Mouse (Mus musculus) adrenal gland, postnatal 10 days (tissue): ENCODE results near the gene Aplf. TPM values are rescaled to one million over a fixed set of nuclear protein-coding genes. Genes with fewer than 3 reads are reported as not detected.
"Not testable (repeated sequence)": the region's sequence is repeated elsewhere in the genome, so short reads cannot be mapped to it uniquely, and the experiment has no call there.

ENCODE experiments used
- DNase-seq: peaks from one replicate; pipeline ENCODE4 v3.0.0; 2021; ENCODE audit warnings: mixed read lengths
- long read RNA-seq, 2 experiments: library from polyadenylated mRNA; stranded (forward); transcript quantifications; one replicate each; pipeline ENCODE4 v2.0.0; 2021
- total RNA-seq, 2 experiments: library from RNA; stranded (reverse); gene quantifications; 2 replicates each; pipeline ENCODE4 v1.2.3; 2021

Gene Aplf
- total RNA-seq, result 1 to 10 TPM; 6.1 to 7.4 TPM
- long read RNA-seq, experiment 1, partial matches to known transcripts, result 6 of 8 reads
- long read RNA-seq, experiment 1, other reads (novel, unspliced or antisense), result 1 of 8 reads
- long read RNA-seq, experiment 2, partial matches to known transcripts, result 1 of 1 reads
- long read RNA-seq, experiment 2, other reads (novel, unspliced or antisense), result 0 of 1 reads

GRCm38 (mm10) chr6:87671771-87672517, at the start of gene Aplf:
Gene Aplf (minus strand): TSS chr6:87672193.
- DNase-seq, result peak; percentile 88

DNA sequence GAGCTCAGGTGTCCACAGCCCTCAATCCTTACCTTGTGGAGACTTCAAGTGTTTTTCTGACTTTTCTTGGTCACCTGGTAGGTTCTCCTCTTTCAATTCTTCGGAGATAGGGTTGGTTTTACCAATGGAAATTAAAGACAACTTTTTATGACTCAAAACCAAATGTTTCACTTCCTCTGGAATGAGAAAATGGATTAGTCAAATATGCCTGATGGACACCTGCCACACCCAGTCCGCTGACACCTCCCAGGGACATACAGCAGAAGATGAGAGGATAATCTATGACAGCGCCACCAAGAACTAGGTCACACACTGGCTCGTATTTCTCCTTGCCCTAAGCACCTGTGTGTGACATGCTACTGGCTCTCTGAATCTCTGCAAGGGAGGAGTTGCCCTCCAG, 42.1 kb upstream of the Aplf start:
- DNase-seq, result no peak

DNA sequence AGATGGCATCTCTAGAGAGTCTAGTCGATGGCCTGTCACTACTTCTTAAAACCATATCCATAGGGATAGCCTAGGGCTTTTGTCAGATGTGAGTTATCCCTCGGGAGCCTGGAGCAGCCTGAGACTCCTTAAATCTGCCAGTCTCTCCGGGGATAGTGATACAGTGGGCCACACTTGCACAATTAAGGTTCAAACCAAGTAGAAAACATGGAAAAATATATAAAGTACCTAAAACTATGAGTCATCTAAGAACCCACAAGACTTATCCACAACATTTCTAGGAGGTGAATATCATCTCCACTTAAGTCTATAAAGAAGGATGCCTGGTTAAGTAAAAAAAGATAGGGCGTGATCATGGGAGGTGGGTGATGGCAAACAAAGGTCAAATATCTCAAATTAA, 40.3 kb upstream of the Aplf start:
- DNase-seq, result no peak

DNA sequence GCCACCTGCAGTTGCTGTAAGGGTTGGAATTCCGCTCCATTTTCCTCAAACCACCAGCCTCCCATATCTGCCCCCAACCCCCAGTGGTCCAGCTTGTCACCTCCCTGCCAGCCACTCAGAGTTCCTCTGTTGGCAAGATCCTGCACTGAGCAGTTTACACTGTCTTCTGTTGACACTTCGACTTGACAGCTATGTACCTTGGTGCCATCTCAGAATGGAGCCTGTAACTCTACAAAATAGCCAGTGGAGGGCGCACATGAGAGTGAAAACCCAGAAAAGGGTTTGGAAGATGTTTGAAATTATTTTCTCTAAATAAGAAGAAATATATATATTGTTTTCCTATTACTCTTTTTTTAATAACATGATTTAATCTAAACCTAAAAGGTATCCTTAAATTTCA, 34.3 kb upstream of the Aplf start:
- DNase-seq, result peak; percentile 8

GRCm38 (mm10) chr6:87696544-87696943, 24.6 kb upstream of the Aplf start:
- no peak for DNase-seq

DNA sequence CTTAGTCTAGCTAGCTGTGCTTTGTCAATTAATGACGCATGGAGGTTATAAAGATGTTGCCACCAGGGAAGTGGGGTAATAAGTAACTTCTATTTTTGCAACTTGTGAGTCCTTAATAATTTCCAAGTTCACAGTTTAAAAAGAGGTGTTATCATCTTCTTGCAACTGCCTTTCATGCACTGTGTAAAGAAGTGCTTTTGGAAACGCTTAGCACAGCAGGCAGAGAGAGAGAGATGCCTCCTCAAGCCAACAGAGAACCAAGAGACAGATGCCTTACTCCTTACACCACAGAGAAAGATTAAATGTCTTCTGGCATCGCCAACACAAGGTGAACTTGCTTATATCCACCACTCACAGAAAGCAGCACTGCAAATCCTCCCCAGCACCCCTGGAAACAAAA, 24.0 kb upstream of the Aplf start:
- DNase-seq, result no peak

GRCm38 (mm10) chr6:87680418-87680817, 8.4 kb upstream of the Aplf start:
- DNase-seq, result no peak

GRCm38 (mm10) chr6:87672661-87673060, 668 bp upstream of the Aplf start:
- DNase-seq, result no peak

DNA sequence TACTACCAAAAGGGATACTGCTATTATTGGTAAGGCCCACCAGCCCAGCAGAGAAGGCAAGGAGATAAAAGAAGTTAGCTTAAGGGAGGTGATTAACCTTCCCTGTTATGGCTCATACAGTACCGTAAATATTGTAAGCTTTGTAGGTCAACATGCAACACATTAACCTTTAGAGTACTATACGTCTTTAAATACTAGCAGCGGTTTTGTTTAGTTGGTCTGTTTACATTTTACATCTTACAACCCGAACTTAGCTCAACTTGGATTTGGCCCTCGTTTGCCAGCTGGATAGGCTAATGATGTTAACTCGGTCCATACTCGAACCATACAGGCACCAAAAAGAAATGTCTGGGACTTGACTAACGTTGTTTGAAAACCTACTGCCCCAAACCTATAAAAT, 640 bp downstream of the Aplf start:
- DNase-seq, result no peak

- DNase-seq, result peak; percentile 68
These were observed 2.0 kb downstream of the Aplf start for GRCm38 (mm10) chr6:87669894-87670588.

GRCm38 (mm10) chr6:87668733-87669132, 3.3 kb downstream of the Aplf start:
- no peak for DNase-seq

GRCm38 (mm10) chr6:87667804-87668203, 4.2 kb downstream of the Aplf start:
- DNase-seq, result no peak

DNA sequence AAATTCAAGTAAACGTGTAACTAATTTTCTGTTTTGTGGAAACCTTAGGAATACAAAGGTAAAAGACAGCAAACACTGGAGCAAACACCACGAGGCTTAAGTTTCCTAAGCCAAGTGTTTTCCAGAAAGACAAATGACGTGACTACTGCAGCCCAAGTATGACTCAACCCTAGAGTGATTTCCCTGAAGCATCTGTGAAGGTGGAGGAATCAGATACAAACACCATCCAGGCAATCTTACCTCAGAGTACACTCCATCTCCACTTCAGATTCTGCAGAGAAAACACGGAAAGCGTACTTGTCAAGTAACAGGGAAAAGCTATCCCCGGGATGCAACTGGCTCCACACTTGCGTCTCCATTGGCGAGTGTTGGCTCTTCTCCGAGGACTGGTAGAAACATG, 8.5 kb downstream of the Aplf start:
- DNase-seq, result no peak

DNA sequence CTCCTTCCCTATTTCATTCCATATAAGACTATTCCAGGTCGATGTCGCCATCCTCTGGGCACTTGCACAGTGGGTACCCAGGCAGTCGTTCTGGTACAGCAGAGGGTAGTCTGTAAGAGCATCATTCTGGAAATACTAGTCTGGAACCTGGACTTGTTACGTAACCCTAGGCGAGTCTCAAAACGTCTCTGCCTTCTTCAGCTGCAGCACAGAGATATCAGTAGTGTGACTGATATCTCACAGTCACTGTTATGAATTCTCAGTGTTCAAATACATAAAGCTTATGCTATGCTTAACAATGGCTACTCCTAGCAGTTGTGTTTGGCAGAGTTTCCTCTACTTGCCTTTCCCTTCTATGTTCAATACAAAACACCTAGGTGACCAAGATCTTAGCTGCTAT, 9.8 kb downstream of the Aplf start:
- no peak for DNase-seq

DNA sequence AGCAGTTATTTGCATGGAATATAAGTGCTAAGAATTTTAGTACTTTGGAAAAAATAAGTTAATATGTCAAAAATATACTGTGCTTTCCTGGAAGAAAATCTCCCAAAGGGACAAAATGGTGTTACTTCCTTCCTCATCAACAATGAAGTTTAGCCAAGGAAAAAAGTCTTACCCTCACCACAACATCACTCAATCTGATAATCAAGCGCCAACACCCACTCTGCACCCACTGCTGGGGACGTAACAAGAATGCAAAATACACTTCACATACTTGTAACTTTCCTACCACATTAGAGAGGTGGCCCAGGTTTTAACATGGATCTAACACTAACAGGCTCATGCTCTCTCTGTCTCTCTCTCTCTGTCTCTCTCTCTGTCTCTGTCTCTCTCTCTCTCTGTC, 10.3 kb downstream of the Aplf start:
- DNase-seq, result no peak

- DNase-seq, result no peak
These were observed 13.2 kb downstream of the Aplf start for GRCm38 (mm10) chr6:87658816-87659215.

DNA sequence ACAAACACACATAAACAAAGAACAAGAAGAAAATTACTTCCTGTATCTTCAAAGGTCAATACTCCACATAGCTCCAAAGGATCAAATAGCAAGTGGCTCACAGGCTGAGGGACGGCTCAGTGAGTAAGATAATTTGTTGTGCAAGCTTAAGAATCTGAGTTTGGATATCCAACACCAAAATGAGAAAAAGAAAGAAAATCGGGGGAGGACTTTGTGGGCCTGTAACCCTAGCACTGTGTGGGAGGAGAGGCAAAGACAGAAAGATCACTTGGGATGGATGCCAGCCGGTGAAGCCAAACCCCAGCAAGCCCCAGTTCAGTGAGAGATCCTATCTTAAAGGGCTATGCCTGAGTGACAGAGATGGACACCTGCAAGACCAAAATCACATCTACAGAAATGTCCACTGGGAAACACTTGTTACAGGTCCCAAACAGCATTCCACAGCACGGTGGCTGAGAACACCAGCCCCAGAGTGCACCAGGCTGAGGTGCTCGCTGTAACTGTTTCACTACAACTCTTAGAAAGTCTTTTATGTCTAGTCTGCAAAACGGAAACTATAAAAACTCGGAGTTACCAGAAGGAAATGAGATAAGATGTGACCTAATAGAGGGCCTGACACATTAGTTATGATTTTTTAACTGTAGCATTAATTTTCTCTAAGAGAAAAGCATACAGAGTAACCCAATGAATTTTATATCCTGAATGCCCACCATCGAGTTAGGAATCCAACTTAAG, 17.9 kb downstream of the Aplf start:
- no peak for DNase-seq

- DNase-seq, result no peak
These were observed 18.5 kb downstream of the Aplf start for GRCm38 (mm10) chr6:87653478-87653877.

DNA sequence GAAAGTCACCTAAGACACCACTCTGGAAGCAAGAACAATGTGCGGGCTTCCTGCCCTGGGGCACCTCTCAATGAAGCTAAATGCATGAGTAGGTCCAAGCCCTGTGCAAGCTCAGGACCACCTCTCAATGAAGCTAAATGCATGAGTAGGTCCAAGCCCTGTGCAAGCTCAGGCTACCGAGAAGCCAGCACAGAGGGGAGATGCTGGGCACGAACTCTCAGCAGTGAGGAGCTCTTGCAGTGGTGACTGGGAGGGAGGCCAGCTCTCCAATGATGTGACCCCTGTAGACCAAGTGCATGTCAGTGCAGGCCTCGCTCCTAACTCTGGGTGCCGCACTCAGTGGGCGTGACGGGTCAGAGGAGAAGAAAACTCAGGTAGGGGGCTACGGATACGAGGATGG, 19.3 kb downstream of the Aplf start:
- DNase-seq, result no peak

GRCm38 (mm10) chr6:87651787-87652186, 20.2 kb downstream of the Aplf start:
- DNase-seq, result no peak

DNA sequence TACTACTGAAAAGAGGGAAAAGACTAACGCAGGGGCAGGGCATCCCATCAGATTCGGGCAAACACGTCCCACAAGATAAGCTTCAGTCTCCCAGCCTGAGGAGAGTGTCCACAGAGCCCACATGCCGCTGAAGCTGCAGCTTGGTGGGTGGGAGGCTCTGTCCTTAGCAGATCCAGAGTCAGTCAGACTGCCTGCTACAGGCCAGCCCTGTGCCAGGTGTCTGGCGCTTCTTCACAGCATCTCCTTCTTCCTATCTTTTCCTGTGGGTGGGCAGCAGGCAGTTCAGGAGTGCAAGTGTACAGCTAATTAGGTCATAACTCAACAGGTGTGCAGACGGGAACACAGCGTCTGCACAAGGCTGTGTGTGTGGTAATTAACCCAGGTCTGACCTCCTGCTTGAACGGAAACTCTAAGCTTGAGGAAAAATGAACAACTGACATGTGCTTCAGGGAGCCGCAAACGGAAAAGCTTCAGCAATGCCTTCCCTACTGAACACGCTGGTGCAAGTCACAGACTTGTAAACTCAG, 33.8 kb downstream of the Aplf start:
- no peak for DNase-seq

GRCm38 (mm10) chr6:87632176-87632575, 39.8 kb downstream of the Aplf start:
- DNase-seq, result no peak

DNA sequence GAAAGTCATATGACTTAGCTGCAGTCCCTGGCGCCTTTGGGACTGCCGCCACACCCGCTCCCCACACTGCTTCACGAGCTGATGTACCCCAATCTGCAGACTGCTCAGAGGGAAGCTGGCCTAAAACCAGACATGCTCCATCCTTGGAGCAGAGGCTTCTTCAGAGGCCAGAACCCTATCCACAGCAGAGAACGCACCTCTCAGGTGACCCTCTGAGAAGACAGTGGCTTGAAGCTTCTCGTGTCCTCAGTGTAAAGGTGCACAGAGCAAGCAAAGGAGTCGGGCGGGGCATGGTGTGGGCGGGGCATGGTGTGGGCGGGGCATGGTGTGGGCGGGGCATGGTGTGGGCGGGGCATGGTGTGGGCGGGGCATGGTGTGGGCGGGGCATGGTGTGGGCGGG, 43.1 kb downstream of the Aplf start:
- not testable (repeated sequence) for DNase-seq
